Mouse (Mus musculus) E14TG2a.4 (cell line): ENCODE results near the gene Lpp.

Source experiments
- CTCF ChIP-seq: conservative IDR thresholded peaks from 2 replicates; pipeline ENCODE4 v1.5.1; 2014; ENCODE audit warnings: low read length
- NANOG ChIP-seq: IDR thresholded peaks from 2 replicates; pipeline ENCODE4 v1.6.1; 2014; ENCODE audit warnings: borderline replicate concordance, low read length, mixed read lengths
- POU5F1 ChIP-seq: IDR thresholded peaks from 2 replicates; pipeline ENCODE4 v1.6.1; 2014; ENCODE audit warnings: low read length, borderline replicate concordance

DNA sequence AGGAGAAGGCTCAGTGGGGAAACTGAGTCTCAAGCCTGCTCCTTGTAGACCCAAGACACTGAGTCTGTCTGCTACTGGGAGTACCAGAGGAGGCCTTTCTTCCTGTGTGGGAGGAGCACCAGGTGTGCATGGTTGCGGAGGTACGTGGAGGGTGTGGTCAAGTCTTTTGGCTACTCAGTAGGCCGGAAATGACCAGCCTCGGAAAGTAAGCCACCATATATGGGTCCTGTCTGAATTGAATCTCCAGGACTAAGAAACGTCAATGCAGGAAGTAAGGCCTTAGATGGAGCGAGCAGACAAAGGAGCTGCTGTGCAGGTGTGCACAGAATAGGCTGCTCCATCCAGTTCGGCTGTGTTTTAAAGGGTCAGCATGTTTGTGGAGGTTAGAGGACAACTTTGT lies 3.2 kb downstream of the Lpp start:
- no peak for TF ChIP-seq CTCF
- no peak for TF ChIP-seq NANOG
- TF ChIP-seq POU5F1 = no peak
